Mouse (Mus musculus) heart, embryonic 13.5 days (tissue): ENCODE results near the gene Nav1. TPM values are rescaled to one million over a fixed set of nuclear protein-coding genes. Genes with fewer than 3 reads are reported as not detected.

Experiments
- ATAC-seq: fragments of 200-750 bp; cut with Nextera tagmentation; 2 replicates; pipeline ENCODE4 v1.8.0; 2017; ENCODE audit warnings: moderate TSS enrichment; ENCODE audit not compliant: insufficient number of reproducible peaks, low FRiP score, low TSS enrichment; ENCODE audit errors: extremely low read depth
- H3K27ac ChIP-seq: fragments of 300-500 bp; sonication (generic); replicated peaks from 2 replicates; pipeline ENCODE4 v1.5.1; 2015; ENCODE audit warnings: moderate library complexity, mild to moderate bottlenecking, inconsistent platforms
- H3K27me3 ChIP-seq: fragments of 300-500 bp; sonication (generic); replicated peaks from 2 replicates; pipeline ENCODE4 v1.6.1; 2015; ENCODE audit warnings: mild to moderate bottlenecking, inconsistent platforms
- H3K36me3 ChIP-seq: fragments of 300-500 bp; sonication (generic); 2 replicates; pipeline ENCODE4 v1.6.1; 2015; ENCODE audit warnings: mild to moderate bottlenecking, inconsistent platforms
- H3K4me1 ChIP-seq: fragments of 300-500 bp; sonication (generic); 2 replicates; pipeline ENCODE4 v1.6.1; 2015; ENCODE audit warnings: inconsistent platforms
- H3K4me2 ChIP-seq: fragments of 300-500 bp; sonication (generic); 2 replicates; pipeline ENCODE4 v1.6.1; 2015; ENCODE audit warnings: inconsistent platforms, mild to moderate bottlenecking, moderate library complexity
- H3K4me3 ChIP-seq: fragments of 300-500 bp; sonication (generic); 2 replicates; pipeline ENCODE4 v1.5.1; 2015; ENCODE audit warnings: moderate library complexity, mild to moderate bottlenecking, inconsistent platforms
- H3K9ac ChIP-seq: fragments of 300-500 bp; sonication (generic); 2 replicates; pipeline ENCODE4 v1.6.1; 2015; ENCODE audit warnings: inconsistent platforms, mild to moderate bottlenecking, moderate library complexity
- H3K9me3 ChIP-seq: fragments of 300-500 bp; sonication (generic); 2 replicates; pipeline ENCODE4 v1.6.1; 2016; ENCODE audit warnings: inconsistent platforms
- WGBS: fragments of 180-500 bp; shearing (Covaris S2); methylation state at CpG from one replicate; pipeline ENCODE4 v1.1.7; 2015; ENCODE audit warnings: mixed read lengths; 5-methylcytosine and 5-hydroxymethylcytosine counted together
- polyA plus RNA-seq: library from polyadenylated mRNA; unstranded; fragments of >200 nt; fragmentation: Nextera tagmentation; extraction: Ambion mirVana; gene quantifications from 2 replicates; pipeline ENCODE4 v1.2.1, GENCODE M21; 2015

Nav1 gene
- polyA plus RNA-seq, 1 experiment from 2014 or later, result 25.6 TPM

- 0 out of 2 replicates have a peak overlapping the region, but pooled peaks have one; percentile 14 for H3K27ac ChIP-seq
- peaks cover 72% of the 10 kb centered on the region for H3K4me1 ChIP-seq
- no peak overlapping the region for H3K9ac ChIP-seq
- peaks cover 44% of the 10 kb centered on the region for H3K36me3 ChIP-seq
- 78% methylated on average over 9 of the region's 9 CpGs for WGBS
- H3K4me2 ChIP-seq, result no peak overlapping the region
- no peaks in the 10 kb centered on the region for H3K27me3 ChIP-seq
- H3K4me3 ChIP-seq, result no peak overlapping the region
- no peaks in the 10 kb centered on the region; the same call in 1 of the 2 replicates for H3K9me3 ChIP-seq
- ATAC-seq, result no peak
These were observed 125.4 kb downstream of the Nav1 start for GRCm38 (mm10) chr1:135481656-135482055.

GRCm38 (mm10) chr1:135480815-135481214 lies 126.3 kb downstream of the Nav1 start:
- Histone ChIP-seq H3K9ac (no peak overlapping the region), H3K27ac (peak overlapping the region; percentile 72), H3K4me3 (no peak overlapping the region), H3K27me3 (no peaks in the 10 kb centered on the region), H3K9me3 (no peaks in the 10 kb centered on the region; the same call in 1 of the 2 replicates), H3K4me2 (no peak overlapping the region), H3K36me3 (peaks cover 47% of the 10 kb centered on the region), H3K4me1 (peaks cover 70% of the 10 kb centered on the region)
- ATAC-seq, result no peak
- WGBS, result 63% methylated on average over 3 of the region's 3 CpGs

GRCm38 (mm10) chr1:135475571-135475895 lies 131.6 kb downstream of the Nav1 start:
- ATAC-seq, result no peak
- Histone ChIP-seq H3K9ac (no peak overlapping the region), H3K27ac (no peak overlapping the region), H3K4me3 (no peak overlapping the region), H3K27me3 (no peaks in the 10 kb centered on the region), H3K4me1 (peaks cover 60% of the 10 kb centered on the region), H3K4me2 (no peak overlapping the region), H3K9me3 (no peaks in the 10 kb centered on the region), H3K36me3 (peaks cover 45% of the 10 kb centered on the region)
- WGBS, result 88% methylated on average over 7 of the region's 7 CpGs

GRCm38 (mm10) chr1:135474861-135475570 lies 132.1 kb downstream of the Nav1 start:
- WGBS, result 77% methylated on average over 15 of the region's 15 CpGs
- H3K36me3 ChIP-seq, result peaks cover 50% of the 10 kb centered on the region
- no peak overlapping the region for H3K9ac ChIP-seq
- no peaks in the 10 kb centered on the region for H3K27me3 ChIP-seq
- no peak overlapping the region for H3K4me2 ChIP-seq
- H3K9me3 ChIP-seq, result no peaks in the 10 kb centered on the region
- peaks cover 55% of the 10 kb centered on the region for H3K4me1 ChIP-seq
- no peak overlapping the region for H3K4me3 ChIP-seq
- no peak overlapping the region for H3K27ac ChIP-seq
- no peak for ATAC-seq

GRCm38 (mm10) chr1:135472536-135472935 lies 134.6 kb downstream of the Nav1 start:
- no peak overlapping the region for H3K4me2 ChIP-seq
- no peak for ATAC-seq
- peak overlapping the region; percentile 28; the same call in 1 of the 2 replicates for H3K9ac ChIP-seq
- H3K4me1 ChIP-seq, result peaks cover 34% of the 10 kb centered on the region
- H3K27me3 ChIP-seq, result no peaks in the 10 kb centered on the region
- no peaks in the 10 kb centered on the region for H3K9me3 ChIP-seq
- 53% methylated on average over 5 of the region's 5 CpGs for WGBS
- H3K36me3 ChIP-seq, result peaks cover 69% of the 10 kb centered on the region
- no peak overlapping the region for H3K27ac ChIP-seq
- no peak overlapping the region for H3K4me3 ChIP-seq

GRCm38 (mm10) chr1:135471742-135472141 lies 135.4 kb downstream of the Nav1 start:
- no peak overlapping the region for H3K4me2 ChIP-seq
- H3K36me3 ChIP-seq, result peaks cover 70% of the 10 kb centered on the region
- ATAC-seq, result no peak
- WGBS, result 58% methylated on average over 5 of the region's 5 CpGs
- H3K9me3 ChIP-seq, result no peaks in the 10 kb centered on the region
- H3K27me3 ChIP-seq, result no peaks in the 10 kb centered on the region
- H3K9ac ChIP-seq, result no peak overlapping the region; the same call in 1 of the 2 replicates
- H3K27ac ChIP-seq, result no peak overlapping the region; the same call in 1 of the 2 replicates
- H3K4me3 ChIP-seq, result no peak overlapping the region
- H3K4me1 ChIP-seq, result peaks cover 28% of the 10 kb centered on the region

GRCm38 (mm10) chr1:135470546-135470945 lies 136.5 kb downstream of the Nav1 start:
- H3K27ac ChIP-seq, result no peak overlapping the region
- no peak overlapping the region for H3K9ac ChIP-seq
- peaks cover 22% of the 10 kb centered on the region for H3K4me1 ChIP-seq
- H3K4me2 ChIP-seq, result no peak overlapping the region
- no peak overlapping the region for H3K4me3 ChIP-seq
- no peaks in the 10 kb centered on the region for H3K27me3 ChIP-seq
- H3K9me3 ChIP-seq, result no peaks in the 10 kb centered on the region
- WGBS, result 88% methylated on average over 13 of the region's 13 CpGs
- peaks cover 79% of the 10 kb centered on the region for H3K36me3 ChIP-seq
- ATAC-seq, result no peak

GRCm38 (mm10) chr1:135467462-135467861 lies 139.6 kb downstream of the Nav1 start:
- no peak overlapping the region for H3K27ac ChIP-seq
- H3K9me3 ChIP-seq, result no peaks in the 10 kb centered on the region
- 81% methylated on average over 5 of the region's 5 CpGs for WGBS
- H3K4me2 ChIP-seq, result no peak overlapping the region
- H3K4me3 ChIP-seq, result no peak overlapping the region
- peaks cover 100% of the 10 kb centered on the region for H3K36me3 ChIP-seq
- no peak for ATAC-seq
- H3K4me1 ChIP-seq, result peaks cover 12% of the 10 kb centered on the region
- no peaks in the 10 kb centered on the region for H3K27me3 ChIP-seq
- H3K9ac ChIP-seq, result no peak overlapping the region

GRCm38 (mm10) chr1:135466935-135467334 lies 140.2 kb downstream of the Nav1 start:
- Histone ChIP-seq H3K4me1 (peaks cover 12% of the 10 kb centered on the region), H3K36me3 (peaks cover 100% of the 10 kb centered on the region), H3K9me3 (no peaks in the 10 kb centered on the region), H3K27me3 (no peaks in the 10 kb centered on the region), H3K4me3 (no peak overlapping the region), H3K4me2 (no peak overlapping the region), H3K27ac (no peak overlapping the region), H3K9ac (no peak overlapping the region)
- 42% methylated on average over 3 of the region's 3 CpGs for WGBS
- peak; percentile 29; the same call in 1 of the 2 replicates for ATAC-seq

GRCm38 (mm10) chr1:135465734-135466133 lies 141.4 kb downstream of the Nav1 start:
- ATAC-seq, result no peak
- 86% methylated on average over 19 of the region's 19 CpGs for WGBS
- Histone ChIP-seq H3K27me3 (no peaks in the 10 kb centered on the region), H3K9ac (no peak overlapping the region), H3K4me1 (peaks cover 18% of the 10 kb centered on the region), H3K9me3 (no peaks in the 10 kb centered on the region), H3K36me3 (peaks cover 97% of the 10 kb centered on the region), H3K27ac (no peak overlapping the region), H3K4me3 (no peak overlapping the region), H3K4me2 (no peak overlapping the region)

GRCm38 (mm10) chr1:135462736-135463135 lies 144.4 kb downstream of the Nav1 start:
- Histone ChIP-seq H3K27ac (peak overlapping the region; percentile 43), H3K36me3 (peaks cover 97% of the 10 kb centered on the region), H3K9ac (no peak overlapping the region; the same call in 1 of the 2 replicates), H3K4me3 (no peak overlapping the region), H3K27me3 (no peaks in the 10 kb centered on the region), H3K4me2 (no peak overlapping the region), H3K4me1 (peaks cover 18% of the 10 kb centered on the region), H3K9me3 (no peaks in the 10 kb centered on the region)
- 76% methylated on average over 8 of the region's 8 CpGs for WGBS
- ATAC-seq, result no peak

GRCm38 (mm10) chr1:135462304-135462703 lies 144.8 kb downstream of the Nav1 start:
- no peaks in the 10 kb centered on the region for H3K9me3 ChIP-seq
- no peak overlapping the region; the same call in 1 of the 2 replicates for H3K9ac ChIP-seq
- H3K4me1 ChIP-seq, result peaks cover 18% of the 10 kb centered on the region
- peak overlapping the region; percentile 43 for H3K27ac ChIP-seq
- no peak overlapping the region for H3K4me2 ChIP-seq
- 45% methylated on average over 4 of the region's 4 CpGs for WGBS
- H3K36me3 ChIP-seq, result peaks cover 97% of the 10 kb centered on the region
- no peaks in the 10 kb centered on the region for H3K27me3 ChIP-seq
- no peak for ATAC-seq
- no peak overlapping the region for H3K4me3 ChIP-seq
